In genomic region chr13:111684056-111684625, GRCm38 (mm10) we compare ENCODE assay signal across 11 mouse cellular contexts. TPM values are rescaled to one million over a fixed set of nuclear protein-coding genes. Genes with fewer than 3 reads are reported as not detected.
DNase-seq lines count a peak whose midpoint lies in the region; ATAC-seq and TF ChIP-seq lines count a peak whose summit lies in the region.
"Had no signal": no experiment of that assay in that cellular context is flagged by ENCODE, and none has a peak within 500 bp of the region (broad histone marks: within the 10 kb centered on the region; RNA-seq: fewer than 3 reads in every experiment).

No protein-coding gene starts in this region.

- ATAC-seq in hindbrain, postnatal 0 days = no peak
- no peak for ATAC-seq in hindbrain, embryonic 14.5 days (ENCODE audit: low FRiP score)
- peak; percentile 57 for ATAC-seq in liver, embryonic 13.5 days (ENCODE audit: low read depth)
- ATAC-seq in forebrain, embryonic 12.5 days (ENCODE audit: low FRiP score) = no peak
- ATAC-seq in hindbrain, embryonic 12.5 days (ENCODE audit: low FRiP score) = no peak

- peak; percentile 3 for DNase-seq in hindbrain, postnatal 0 days (ENCODE audit: low spot score)
- no peak for DNase-seq in hindbrain, embryonic 14.5 days (ENCODE audit: low spot score)
- DNase-seq in right cerebral cortex, postnatal 4 days = peak; percentile 10
- no peak for DNase-seq in right cerebral cortex, adult 18-20 months
- peak; percentile 57 for DNase-seq in liver, embryonic 13.5 days
- DNase-seq in testis, postnatal 10 days (ENCODE audit: low spot score) = peak; percentile 73
- DNase-seq: gastrocnemius, postnatal 25 days; right cerebral cortex, postnatal 25 days had no signal

- no peak overlapping the region for H3K9ac ChIP-seq in hindbrain, postnatal 0 days (replicated peaks; ENCODE audit: low read length)
- H3K9ac ChIP-seq in hindbrain, embryonic 14.5 days = no peak overlapping the region
- H3K9ac ChIP-seq in liver, embryonic 13.5 days = 0 out of 2 replicates have a peak overlapping the region, but pooled peaks have one; percentile 19
- no peak overlapping the region for H3K9ac ChIP-seq in forebrain, embryonic 12.5 days
- H3K9ac ChIP-seq in hindbrain, embryonic 12.5 days = no peak overlapping the region
- H3K9ac ChIP-seq: lung, embryonic 15.5 days had no signal

- H3K27me3 ChIP-seq in hindbrain, postnatal 0 days (ENCODE audit: insufficient read depth, low read length) = no peaks in the 10 kb centered on the region
- no peaks in the 10 kb centered on the region for H3K27me3 ChIP-seq in hindbrain, embryonic 14.5 days (ENCODE audit: control insufficient read depth, insufficient read depth, low read length)
- H3K27me3 ChIP-seq in liver, embryonic 13.5 days = no peaks in the 10 kb centered on the region
- H3K27me3 ChIP-seq in forebrain, embryonic 12.5 days = no peaks in the 10 kb centered on the region
- H3K27me3 ChIP-seq in hindbrain, embryonic 12.5 days = 0 out of 2 replicates have a peak, but pooled peaks cover 3% of the 10 kb centered on the region
- H3K27me3 ChIP-seq: lung, embryonic 15.5 days had no signal

- no peak overlapping the region for H3K4me2 ChIP-seq in hindbrain, postnatal 0 days (ENCODE audit: low read depth, low read length)
- H3K4me2 ChIP-seq in hindbrain, embryonic 14.5 days (replicated peaks) = no peak overlapping the region
- H3K4me2 ChIP-seq in liver, embryonic 13.5 days = peak overlapping the region; percentile 98; the same call in 1 of the 2 replicates
- H3K4me2 ChIP-seq in forebrain, embryonic 12.5 days = no peak overlapping the region
- no peak overlapping the region for H3K4me2 ChIP-seq in hindbrain, embryonic 12.5 days (replicated peaks)
- H3K4me2 ChIP-seq: lung, embryonic 15.5 days had no signal

- WGBS in hindbrain, postnatal 0 days = 27% methylated on average over 5 of the region's 5 CpGs
- WGBS in hindbrain, embryonic 14.5 days = 34% methylated on average over 5 of the region's 5 CpGs
- 24% methylated on average over 5 of the region's 5 CpGs for WGBS in liver, embryonic 13.5 days (ENCODE audit: insufficient replicate concordance)
- WGBS in forebrain, embryonic 12.5 days = 46% methylated on average over 5 of the region's 5 CpGs
- WGBS in hindbrain, embryonic 12.5 days = 34% methylated on average over 5 of the region's 5 CpGs

- no peak for TF ChIP-seq CTCF in hindbrain, postnatal 0 days (IDR thresholded peaks at IDR 0.05; ENCODE audit: low read depth)

- H3K36me3 ChIP-seq in hindbrain, postnatal 0 days (ENCODE audit: insufficient read depth, low read length) = no peaks in the 10 kb centered on the region
- no peaks in the 10 kb centered on the region for H3K36me3 ChIP-seq in hindbrain, embryonic 14.5 days (replicated peaks; ENCODE audit: control insufficient read depth, insufficient read depth)
- no peaks in the 10 kb centered on the region for H3K36me3 ChIP-seq in liver, embryonic 13.5 days
- H3K36me3 ChIP-seq in forebrain, embryonic 12.5 days (replicated peaks) = no peaks in the 10 kb centered on the region
- H3K36me3 ChIP-seq in hindbrain, embryonic 12.5 days = no peaks in the 10 kb centered on the region
- H3K36me3 ChIP-seq: lung, embryonic 15.5 days had no signal

- H3K4me1 ChIP-seq in hindbrain, postnatal 0 days (ENCODE audit: insufficient read depth, low read length) = no peaks in the 10 kb centered on the region
- peaks cover 5% of the 10 kb centered on the region; the same call in 1 of the 2 replicates for H3K4me1 ChIP-seq in hindbrain, embryonic 14.5 days (replicated peaks; ENCODE audit: control insufficient read depth, insufficient read depth, low read length)
- peaks cover 39% of the 10 kb centered on the region for H3K4me1 ChIP-seq in liver, embryonic 13.5 days (replicated peaks)
- peaks cover 6% of the 10 kb centered on the region; the same call in 1 of the 2 replicates for H3K4me1 ChIP-seq in forebrain, embryonic 12.5 days
- H3K4me1 ChIP-seq in hindbrain, embryonic 12.5 days = peaks cover 4% of the 10 kb centered on the region

- H3K9me3 ChIP-seq in hindbrain, postnatal 0 days (ENCODE audit: low read length) = no peaks in the 10 kb centered on the region
- no peaks in the 10 kb centered on the region for H3K9me3 ChIP-seq in hindbrain, embryonic 14.5 days (ENCODE audit: control insufficient read depth, low read length)
- no peaks in the 10 kb centered on the region for H3K9me3 ChIP-seq in liver, embryonic 13.5 days (replicated peaks)
- H3K9me3 ChIP-seq in forebrain, embryonic 12.5 days = no peaks in the 10 kb centered on the region
- no peaks in the 10 kb centered on the region for H3K9me3 ChIP-seq in hindbrain, embryonic 12.5 days (replicated peaks)
- H3K9me3 ChIP-seq: lung, embryonic 15.5 days had no signal

- H3K27ac ChIP-seq in hindbrain, postnatal 0 days = no peak overlapping the region
- H3K27ac ChIP-seq in hindbrain, embryonic 14.5 days = no peak overlapping the region
- peak overlapping the region; percentile 96 for H3K27ac ChIP-seq in liver, embryonic 13.5 days
- no peak overlapping the region for H3K27ac ChIP-seq in forebrain, embryonic 12.5 days
- no peak overlapping the region for H3K27ac ChIP-seq in hindbrain, embryonic 12.5 days
- H3K27ac ChIP-seq: lung, embryonic 15.5 days had no signal

- no peak overlapping the region for H3K4me3 ChIP-seq in hindbrain, postnatal 0 days (ENCODE audit: low read length)
- no peak overlapping the region for H3K4me3 ChIP-seq in hindbrain, embryonic 14.5 days (replicated peaks; ENCODE audit: low read length)
- no peak overlapping the region for H3K4me3 ChIP-seq in liver, embryonic 13.5 days (replicated peaks)
- H3K4me3 ChIP-seq in forebrain, embryonic 12.5 days (replicated peaks) = no peak overlapping the region
- no peak overlapping the region for H3K4me3 ChIP-seq in hindbrain, embryonic 12.5 days
- H3K4me3 ChIP-seq: lung, embryonic 15.5 days had no signal

RNA-seq across cellular contexts. Expression of gene Mier3, which starts 3.4 kb away (rescaled TPM):
- 28.1 and 32.6 TPM in 2 replicates for total RNA-seq in hindbrain, postnatal 0 days (2014; rRNA removed)
- 13.5 and 14.1 TPM in 2 replicates for polyA plus RNA-seq in hindbrain, postnatal 0 days (2015; fragmentation: Nextera tagmentation; extraction: Ambion mirVana)
- 22.9 and 23.3 TPM in 2 replicates for polyA plus RNA-seq in hindbrain, embryonic 14.5 days (2014; fragmentation: Nextera tagmentation; extraction: Ambion mirVana)
- polyA plus RNA-seq in liver, embryonic 13.5 days (2015; fragmentation: Nextera tagmentation; extraction: Ambion mirVana) = 12.9 and 18.4 TPM in 2 replicates
- 26.0 and 26.5 TPM in 2 replicates for polyA plus RNA-seq in forebrain, embryonic 12.5 days (2016; fragmentation: Nextera tagmentation; extraction: Ambion mirVana)
- 25.0 and 26.3 TPM in 2 replicates for polyA plus RNA-seq in hindbrain, embryonic 12.5 days (2016; fragmentation: Nextera tagmentation; extraction: Ambion mirVana)

Comparison
In these comparisons a context has a peak if more than half of its experiments do, and no peak if none do; other contexts are left out.
1. DNase-seq: peak in hindbrain, postnatal 0 days (single experiment), right cerebral cortex, postnatal 4 days (single experiment), liver, embryonic 13.5 days (single experiment) and testis, postnatal 10 days (single experiment); none in hindbrain, embryonic 14.5 days (single experiment) and right cerebral cortex, adult 18-20 months (single experiment).